Mouse (Mus musculus): ENCODE data around the gene Muc1. TPM values are rescaled to one million over a fixed set of nuclear protein-coding genes. Genes with fewer than 3 reads are reported as not detected.

Gene Muc1
- 0.87 TPM for polyA plus RNA-seq (2014; fragmentation: Illumina TruSeq; extraction: RNeasy Lipid Tissue Mini Kit (QIAGEN cat#74804); ENCODE audit: low read depth, low replicate concordance)

DNA sequence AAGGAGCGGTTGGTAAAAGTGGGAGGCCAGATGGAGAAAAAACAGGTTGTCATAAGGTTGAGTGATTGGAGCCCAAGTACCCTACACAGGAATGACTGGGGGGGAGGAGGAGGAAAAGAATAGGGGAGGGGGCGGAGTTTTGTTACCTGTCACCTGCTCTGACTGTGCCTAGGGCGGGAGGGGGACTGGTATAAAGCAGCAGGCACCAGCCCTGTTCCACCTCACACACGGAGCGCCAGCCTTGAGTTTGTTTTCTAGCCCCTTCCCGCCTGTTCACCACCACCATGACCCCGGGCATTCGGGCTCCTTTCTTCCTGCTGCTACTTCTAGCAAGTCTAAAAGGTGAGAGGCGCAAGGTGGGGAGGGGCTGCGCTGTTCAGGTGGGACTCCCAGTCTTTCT, at the start of gene Muc1:
Gene Muc1, plus strand, starts transcription at position 222 of the 400 bp plus-strand sequence.

DNA sequence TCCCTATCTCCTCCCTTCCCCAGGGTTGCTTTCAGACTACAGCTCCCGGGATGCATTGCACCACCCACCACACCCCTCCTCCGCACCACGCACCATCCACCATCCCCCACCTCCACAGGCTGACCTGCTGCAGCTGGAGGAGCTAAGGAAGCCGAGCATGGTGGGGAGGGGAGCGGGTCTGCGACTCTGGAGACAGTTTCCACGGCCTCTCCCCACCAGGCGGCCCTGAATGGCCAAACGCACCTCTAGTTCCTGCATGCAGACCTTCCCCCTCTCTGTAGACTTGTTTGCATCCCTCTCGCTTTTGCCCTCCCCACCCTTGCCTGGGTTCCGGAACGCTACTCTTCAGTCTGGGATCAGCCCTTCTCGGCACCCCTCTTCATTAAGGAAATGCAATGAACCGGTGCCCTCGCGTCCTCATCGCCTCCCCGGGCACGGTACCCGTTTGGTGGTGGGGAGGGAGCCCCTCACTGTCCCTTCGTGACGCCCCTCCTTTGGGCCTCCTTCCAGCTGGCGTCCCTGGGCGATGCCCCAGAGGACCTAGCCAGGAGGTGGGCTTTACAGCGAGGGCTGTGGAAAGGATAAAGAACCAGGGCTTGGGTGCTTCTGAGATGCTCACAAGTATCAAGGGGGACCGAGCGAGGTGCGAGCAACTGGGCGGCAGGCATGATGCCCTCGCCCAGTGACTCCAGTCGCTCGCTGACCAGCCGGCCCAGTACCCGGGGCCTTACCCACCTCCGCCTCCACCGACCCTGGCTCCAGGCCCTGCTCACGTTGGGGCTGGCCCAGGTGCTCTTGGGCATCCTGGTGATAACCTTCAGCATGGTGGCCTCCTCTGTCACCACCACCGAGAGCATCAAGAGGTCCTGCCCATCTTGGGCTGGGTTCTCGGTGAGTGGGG, 45.5 kb upstream of the Muc1 start, which contains the start of gene Fam189b:
Gene Fam189b, plus strand, starts transcription at position 86 of the 901 bp plus-strand sequence.

DNA sequence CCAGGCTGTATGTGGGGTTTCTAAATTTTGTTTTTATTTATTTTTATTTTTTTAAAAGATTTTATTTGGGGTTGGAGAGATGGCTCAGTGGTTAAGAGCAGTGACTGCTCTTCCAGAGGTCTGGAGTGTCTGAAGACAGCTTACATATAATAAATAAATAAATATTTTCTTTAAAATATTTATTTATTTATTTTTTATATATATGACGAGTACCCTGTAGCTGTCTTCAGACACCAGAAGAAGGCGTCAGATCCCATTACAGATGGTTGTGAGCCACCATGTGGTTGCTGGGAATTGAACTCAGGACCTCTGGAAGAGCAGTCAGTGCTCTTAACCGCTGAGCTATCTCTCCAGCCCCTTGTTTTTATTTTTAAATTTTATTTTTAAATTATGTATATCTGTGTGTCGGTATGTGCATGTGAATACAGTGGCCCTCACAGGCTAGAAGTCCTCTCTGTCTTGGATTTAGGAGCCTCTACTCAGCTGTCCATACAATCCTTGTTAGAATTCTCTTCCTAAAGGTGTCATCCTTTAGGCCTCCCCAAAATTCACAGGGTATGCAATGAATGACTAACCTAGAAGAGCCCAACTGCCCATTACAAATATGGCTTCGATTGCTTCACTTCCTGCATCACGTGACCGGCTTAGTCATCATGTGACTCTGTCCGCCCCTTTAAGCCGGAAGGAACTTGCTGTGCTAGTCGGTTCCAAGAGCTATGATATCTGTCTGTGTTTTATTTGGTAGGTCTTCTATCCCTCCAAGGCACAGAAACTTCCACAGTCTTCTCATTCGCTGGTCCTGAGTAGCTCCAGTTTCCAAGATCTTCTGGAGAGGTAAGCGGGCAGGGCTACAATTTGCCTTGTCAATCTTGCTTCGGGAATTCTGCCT, 26.4 kb upstream of the Muc1 start, which contains the start of gene Gba:
Gene Gba, plus strand, starts transcription at position 676 of the 889 bp plus-strand sequence.

DNA sequence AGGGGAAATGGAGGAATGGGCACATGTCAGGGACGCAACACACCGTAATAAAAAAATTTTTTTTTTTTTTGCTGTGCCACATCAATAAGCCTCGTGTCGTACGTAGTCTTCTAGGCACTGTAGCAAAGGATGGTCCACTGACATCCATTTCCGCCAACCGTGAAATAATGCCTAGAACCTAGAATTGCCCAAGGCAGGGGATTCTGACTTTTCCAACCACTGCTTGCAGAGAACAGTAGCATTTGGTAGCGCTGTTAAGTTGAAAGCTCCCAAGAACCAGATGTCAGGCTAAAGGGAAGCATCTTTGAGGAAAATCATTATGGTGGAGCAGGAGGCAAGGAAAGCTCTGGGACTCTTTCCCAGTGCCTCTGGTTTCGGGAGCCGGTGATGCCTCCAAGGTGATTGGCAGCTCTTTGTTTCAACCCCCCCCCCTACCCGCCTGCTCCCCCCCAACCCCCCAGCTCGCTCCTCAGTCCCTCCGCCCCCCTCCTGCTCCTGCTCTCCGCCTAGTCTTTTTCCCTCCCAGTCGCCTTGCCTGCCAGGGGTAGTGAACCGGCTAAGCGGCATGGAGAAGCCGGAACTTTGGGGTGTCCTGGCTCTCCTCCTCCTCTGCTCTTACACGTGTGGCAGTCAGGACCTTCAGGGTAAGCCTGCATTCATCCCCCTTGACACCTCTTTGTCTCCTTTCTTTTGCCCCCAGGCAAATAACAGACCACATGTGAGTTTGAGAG, 14.0 kb upstream of the Muc1 start, which contains the start of gene Thbs3:
Gene Thbs3, plus strand, starts transcription at position 500 of the 731 bp plus-strand sequence.

DNA sequence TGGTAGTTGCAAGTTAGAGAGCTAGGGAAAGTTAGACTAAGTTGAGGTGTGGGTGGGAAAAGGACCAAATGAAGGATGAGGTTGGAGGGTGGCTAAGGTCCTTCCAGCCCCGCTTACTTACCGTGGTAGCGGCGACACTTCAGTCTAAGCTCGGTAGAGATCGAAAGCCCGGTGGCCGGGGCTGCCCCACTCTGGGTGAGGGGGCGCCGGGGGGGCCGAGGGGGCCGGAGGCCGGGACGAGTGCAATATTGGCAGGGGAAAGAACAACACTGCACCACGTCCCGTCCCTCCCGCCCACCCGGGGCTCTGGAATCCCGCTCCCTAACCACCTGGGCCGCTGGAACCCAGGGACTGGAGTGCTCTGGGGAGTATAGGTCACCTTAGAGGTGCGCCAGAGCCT, 2.0 kb upstream of the Muc1 start, which contains the start of gene Mtx1:
Gene Mtx1, minus strand, starts transcription at position 189 of the 400 bp plus-strand sequence.

DNA sequence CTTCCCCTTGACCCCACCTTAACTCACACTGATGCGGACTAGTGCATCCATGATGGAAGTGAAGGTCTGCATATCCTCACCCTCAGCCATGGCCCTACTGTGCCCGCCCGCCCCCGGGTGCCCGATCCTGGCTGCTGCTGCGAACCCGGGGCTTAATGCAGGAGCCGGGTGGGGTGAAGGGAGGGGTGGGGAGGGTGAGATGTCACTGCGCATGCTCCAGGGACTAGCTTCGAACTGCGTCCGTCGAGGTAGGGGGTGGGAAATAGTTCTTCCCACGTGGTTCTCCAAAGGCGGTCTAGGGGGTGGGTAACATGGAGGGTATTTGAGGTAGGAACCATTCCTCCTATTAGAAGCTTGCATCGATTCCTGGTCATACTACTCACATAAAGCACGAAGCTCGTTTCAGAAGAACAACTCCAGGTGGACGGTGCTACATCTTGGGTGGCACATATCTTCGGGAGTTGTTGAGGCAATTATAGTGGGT, 16.9 kb downstream of the Muc1 start, which contains the start of gene Krtcap2:
Gene Krtcap2, plus strand, starts transcription at position 279 of the 484 bp plus-strand sequence.

DNA sequence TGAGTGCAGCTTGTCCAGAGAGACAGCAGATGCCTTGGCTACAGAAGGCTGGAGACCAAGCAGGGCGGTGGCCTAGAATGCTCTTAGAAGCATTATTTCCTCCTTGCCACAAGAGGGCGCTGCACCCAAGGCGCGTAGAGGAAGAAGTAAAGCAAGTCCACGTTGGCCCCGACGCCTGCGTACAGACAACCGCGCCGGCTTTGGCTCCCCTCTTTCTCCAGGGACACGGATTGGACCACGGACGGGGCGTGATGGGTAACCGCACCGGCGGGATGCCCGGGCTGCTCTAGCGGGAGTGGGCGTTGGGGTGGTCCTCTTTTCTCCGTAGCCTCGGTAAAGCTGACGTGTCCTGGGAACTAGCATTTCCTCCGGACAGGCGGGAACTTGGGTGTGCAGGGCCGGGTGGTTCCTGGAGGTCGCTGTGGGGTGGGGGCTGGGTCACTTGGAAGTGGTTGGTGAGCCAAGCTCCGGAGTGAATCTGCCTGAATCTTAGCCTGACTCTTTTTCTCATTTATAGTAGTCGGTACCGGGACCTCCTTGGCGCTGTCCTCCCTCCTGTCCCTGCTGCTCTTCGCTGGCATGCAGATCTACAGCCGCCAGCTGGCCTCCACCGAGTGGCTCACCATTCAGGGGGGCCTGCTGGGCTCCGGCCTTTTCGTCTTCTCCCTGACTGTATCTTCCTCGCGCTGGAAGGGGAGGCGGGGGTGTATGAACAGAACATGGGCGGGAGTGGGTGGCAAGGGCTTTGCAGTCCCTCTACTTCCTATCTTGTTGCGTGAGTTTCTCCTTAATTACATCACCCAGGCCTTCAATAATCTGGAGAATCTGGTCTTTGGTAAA, 17.6 kb downstream of the Muc1 start, which contains the start of gene Trim46:
Gene Trim46, minus strand, starts transcription at position 49 of the 840 bp plus-strand sequence.

DNA sequence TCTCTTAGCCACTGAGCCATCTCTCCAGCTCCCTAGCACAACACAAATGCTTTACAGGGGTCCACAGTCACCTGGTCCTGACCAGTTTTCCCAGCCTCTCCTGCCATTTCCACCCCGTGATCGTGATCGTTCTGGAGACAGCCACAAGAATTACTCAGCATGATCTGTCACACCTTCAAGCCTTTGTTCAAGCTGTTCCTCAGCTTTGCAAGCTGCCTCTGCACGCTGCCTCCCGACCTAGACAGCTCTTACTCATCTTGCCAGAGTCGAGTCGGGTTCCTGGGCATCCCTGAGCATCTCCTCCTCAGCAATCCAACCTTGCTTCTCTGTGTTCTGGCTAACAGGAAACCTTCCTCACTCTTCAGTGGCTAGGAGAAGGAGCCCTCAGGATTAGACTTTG, 30.2 kb downstream of the Muc1 start, which contains the start of gene Dpm3:
Gene Dpm3, plus strand, starts transcription at position 283 of the 400 bp plus-strand sequence.

DNA sequence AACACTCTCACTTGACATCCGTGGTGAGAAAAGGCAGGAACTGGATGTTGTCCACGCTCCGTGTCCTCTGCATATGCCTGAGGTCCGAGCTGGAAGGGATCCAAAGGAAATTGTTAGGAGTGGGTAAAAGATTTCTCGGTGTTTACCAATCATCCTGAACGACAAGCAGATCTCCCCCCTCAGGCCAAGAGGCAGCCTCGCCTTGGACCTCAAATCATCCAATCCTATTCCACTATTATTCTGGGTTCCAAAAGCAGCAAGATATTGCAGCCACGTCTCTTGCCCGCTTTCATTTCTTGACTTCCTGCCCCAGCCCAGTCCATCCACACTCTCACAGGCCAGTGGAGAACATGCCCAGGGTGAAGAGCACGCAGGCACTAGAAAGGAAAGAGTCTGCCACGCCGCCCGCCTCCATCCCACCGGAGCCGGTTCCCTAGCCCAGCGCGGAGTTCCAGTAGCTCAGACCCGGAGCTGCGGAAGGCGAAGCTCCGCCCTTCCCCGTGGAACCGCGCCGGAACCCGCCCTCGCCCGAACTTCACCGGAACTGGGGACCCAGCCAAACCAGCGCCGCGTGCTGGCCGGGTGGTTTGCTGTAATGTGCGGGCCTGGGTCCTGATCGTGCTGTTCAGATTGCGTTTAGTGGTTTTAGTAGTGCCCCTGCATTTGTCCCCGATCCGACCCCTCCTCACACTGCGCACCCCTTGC, 41.3 kb downstream of the Muc1 start, which contains the start of gene Slc50a1:
Gene Slc50a1, minus strand, starts transcription at position 520 of the 705 bp plus-strand sequence.

DNA sequence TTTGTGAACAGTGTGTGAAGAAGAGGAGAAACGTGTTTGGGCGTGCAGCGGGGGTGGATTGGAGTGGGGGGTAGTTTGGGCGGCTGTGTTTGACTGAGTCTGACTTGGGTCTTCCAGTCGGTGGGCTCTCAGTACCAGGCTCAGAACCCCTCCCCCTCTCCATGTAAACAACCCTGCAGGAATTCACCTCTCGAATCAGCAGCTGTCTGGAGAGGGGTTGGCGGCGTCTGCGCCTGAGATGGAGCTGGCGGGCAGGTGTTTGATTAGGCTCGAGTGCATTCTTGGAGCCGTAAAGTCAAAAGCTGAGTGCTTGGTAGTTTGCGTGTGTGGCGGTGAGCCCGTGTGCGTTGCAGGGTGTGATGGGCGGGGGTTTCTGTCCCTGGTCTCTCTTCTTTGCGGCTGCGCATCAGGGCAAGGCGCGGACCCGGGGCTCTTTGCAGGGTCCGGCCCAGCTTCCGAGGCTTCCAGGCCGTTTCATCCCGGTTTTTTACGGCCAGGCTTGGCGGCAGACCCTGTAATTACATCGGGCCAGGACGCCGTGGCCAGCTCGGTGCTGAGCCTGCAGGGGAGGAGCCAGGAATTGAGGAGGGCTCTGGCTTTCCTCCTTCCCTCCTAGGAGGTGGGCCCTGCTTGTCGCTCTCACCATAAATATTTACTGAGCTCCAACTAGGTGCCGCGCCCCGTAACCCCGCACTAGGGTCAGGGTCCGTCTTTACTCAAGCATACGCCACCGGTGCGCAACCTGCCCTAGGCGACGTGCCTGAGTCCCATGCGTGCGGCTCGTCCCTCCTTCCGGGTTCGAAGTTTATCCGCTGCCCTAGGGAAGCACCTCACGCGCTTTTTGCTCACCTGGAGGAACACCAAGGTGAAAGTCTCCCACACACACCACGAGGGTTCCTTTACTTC, 52.0 kb downstream of the Muc1 start, which contains the start of gene Efna1:
Gene Efna1, minus strand, starts transcription at position 537 of the 906 bp plus-strand sequence.

Other genes with a start within 250 kb of the Muc1 start
- 1.8 TPM for gene Rusc1, start 135.7 kb upstream of the Muc1 start, polyA plus RNA-seq (2014; fragmentation: Illumina TruSeq; extraction: RNeasy Lipid Tissue Mini Kit (QIAGEN cat#74804); ENCODE audit: low read depth, low replicate concordance)
- not detected for gene Gm43738, start 128.0 kb upstream of the Muc1 start, polyA plus RNA-seq (2014; fragmentation: Illumina TruSeq; extraction: RNeasy Lipid Tissue Mini Kit (QIAGEN cat#74804); ENCODE audit: low read depth, low replicate concordance)
- 96.2 TPM for gene Fdps, start 127.1 kb upstream of the Muc1 start, polyA plus RNA-seq (2014; fragmentation: Illumina TruSeq; extraction: RNeasy Lipid Tissue Mini Kit (QIAGEN cat#74804); ENCODE audit: low read depth, low replicate concordance)
- gene Pklr, start 92.9 kb upstream of the Muc1 start, polyA plus RNA-seq (2014; fragmentation: Illumina TruSeq; extraction: RNeasy Lipid Tissue Mini Kit (QIAGEN cat#74804); ENCODE audit: low read depth, low replicate concordance): 35.7 TPM
- gene Hcn3, start 68.9 kb upstream of the Muc1 start, polyA plus RNA-seq (2014; fragmentation: Illumina TruSeq; extraction: RNeasy Lipid Tissue Mini Kit (QIAGEN cat#74804); ENCODE audit: low read depth, low replicate concordance): not detected
- gene Clk2, start 64.3 kb upstream of the Muc1 start, polyA plus RNA-seq (2014; fragmentation: Illumina TruSeq; extraction: RNeasy Lipid Tissue Mini Kit (QIAGEN cat#74804); ENCODE audit: low read depth, low replicate concordance): 8.1 TPM
- gene Scamp3, start 51.6 kb upstream of the Muc1 start, polyA plus RNA-seq (2014; fragmentation: Illumina TruSeq; extraction: RNeasy Lipid Tissue Mini Kit (QIAGEN cat#74804); ENCODE audit: low read depth, low replicate concordance): 9.4 TPM
- gene Fam189b, start 45.9 kb upstream of the Muc1 start, polyA plus RNA-seq (2014; fragmentation: Illumina TruSeq; extraction: RNeasy Lipid Tissue Mini Kit (QIAGEN cat#74804); ENCODE audit: low read depth, low replicate concordance): not detected
- gene Gba, start 26.1 kb upstream of the Muc1 start, polyA plus RNA-seq (2014; fragmentation: Illumina TruSeq; extraction: RNeasy Lipid Tissue Mini Kit (QIAGEN cat#74804); ENCODE audit: low read depth, low replicate concordance): 10.3 TPM
- gene Thbs3, start 13.9 kb upstream of the Muc1 start, polyA plus RNA-seq (2014; fragmentation: Illumina TruSeq; extraction: RNeasy Lipid Tissue Mini Kit (QIAGEN cat#74804); ENCODE audit: low read depth, low replicate concordance): not detected
- gene Mtx1, start 2.0 kb upstream of the Muc1 start, polyA plus RNA-seq (2014; fragmentation: Illumina TruSeq; extraction: RNeasy Lipid Tissue Mini Kit (QIAGEN cat#74804); ENCODE audit: low read depth, low replicate concordance): 32.9 TPM
- 38.0 TPM for gene Krtcap2, start 16.9 kb downstream of the Muc1 start, polyA plus RNA-seq (2014; fragmentation: Illumina TruSeq; extraction: RNeasy Lipid Tissue Mini Kit (QIAGEN cat#74804); ENCODE audit: low read depth, low replicate concordance)
- not detected for gene Trim46, start 17.3 kb downstream of the Muc1 start, polyA plus RNA-seq (2014; fragmentation: Illumina TruSeq; extraction: RNeasy Lipid Tissue Mini Kit (QIAGEN cat#74804); ENCODE audit: low read depth, low replicate concordance)
- not detected for gene Dpm3, start 30.3 kb downstream of the Muc1 start, polyA plus RNA-seq (2014; fragmentation: Illumina TruSeq; extraction: RNeasy Lipid Tissue Mini Kit (QIAGEN cat#74804); ENCODE audit: low read depth, low replicate concordance)
- 5.9 TPM for gene Slc50a1, start 41.5 kb downstream of the Muc1 start, polyA plus RNA-seq (2014; fragmentation: Illumina TruSeq; extraction: RNeasy Lipid Tissue Mini Kit (QIAGEN cat#74804); ENCODE audit: low read depth, low replicate concordance)
- gene Efna1, start 52.1 kb downstream of the Muc1 start, polyA plus RNA-seq (2014; fragmentation: Illumina TruSeq; extraction: RNeasy Lipid Tissue Mini Kit (QIAGEN cat#74804); ENCODE audit: low read depth, low replicate concordance): 11.2 TPM
- gene Efna3, start 93.9 kb downstream of the Muc1 start, polyA plus RNA-seq (2014; fragmentation: Illumina TruSeq; extraction: RNeasy Lipid Tissue Mini Kit (QIAGEN cat#74804); ENCODE audit: low read depth, low replicate concordance): not detected
- gene Efna4, start 109.0 kb downstream of the Muc1 start, polyA plus RNA-seq (2014; fragmentation: Illumina TruSeq; extraction: RNeasy Lipid Tissue Mini Kit (QIAGEN cat#74804); ENCODE audit: low read depth, low replicate concordance): not detected
- 0.74 TPM for gene Adam15, start 120.9 kb downstream of the Muc1 start, polyA plus RNA-seq (2014; fragmentation: Illumina TruSeq; extraction: RNeasy Lipid Tissue Mini Kit (QIAGEN cat#74804); ENCODE audit: low read depth, low replicate concordance)
- gene Dcst2, start 132.9 kb downstream of the Muc1 start, polyA plus RNA-seq (2014; fragmentation: Illumina TruSeq; extraction: RNeasy Lipid Tissue Mini Kit (QIAGEN cat#74804); ENCODE audit: low read depth, low replicate concordance): not detected
- not detected for gene Dcst1, start 136.2 kb downstream of the Muc1 start, polyA plus RNA-seq (2014; fragmentation: Illumina TruSeq; extraction: RNeasy Lipid Tissue Mini Kit (QIAGEN cat#74804); ENCODE audit: low read depth, low replicate concordance)
- gene Zbtb7b, start 165.7 kb downstream of the Muc1 start, polyA plus RNA-seq (2014; fragmentation: Illumina TruSeq; extraction: RNeasy Lipid Tissue Mini Kit (QIAGEN cat#74804); ENCODE audit: low read depth, low replicate concordance): 6.9 TPM
- 1.6 TPM for gene Lenep, start 173.7 kb downstream of the Muc1 start, polyA plus RNA-seq (2014; fragmentation: Illumina TruSeq; extraction: RNeasy Lipid Tissue Mini Kit (QIAGEN cat#74804); ENCODE audit: low read depth, low replicate concordance)
- gene Flad1, start 182.8 kb downstream of the Muc1 start, polyA plus RNA-seq (2014; fragmentation: Illumina TruSeq; extraction: RNeasy Lipid Tissue Mini Kit (QIAGEN cat#74804); ENCODE audit: low read depth, low replicate concordance): 3.2 TPM
- gene Cks1b, start 189.3 kb downstream of the Muc1 start, polyA plus RNA-seq (2014; fragmentation: Illumina TruSeq; extraction: RNeasy Lipid Tissue Mini Kit (QIAGEN cat#74804); ENCODE audit: low read depth, low replicate concordance): 3.3 TPM
- gene Shc1, start 189.4 kb downstream of the Muc1 start, polyA plus RNA-seq (2014; fragmentation: Illumina TruSeq; extraction: RNeasy Lipid Tissue Mini Kit (QIAGEN cat#74804); ENCODE audit: low read depth, low replicate concordance): 21.4 TPM
- gene Pygo2, start 201.2 kb downstream of the Muc1 start, polyA plus RNA-seq (2014; fragmentation: Illumina TruSeq; extraction: RNeasy Lipid Tissue Mini Kit (QIAGEN cat#74804); ENCODE audit: low read depth, low replicate concordance): 6.0 TPM
- 2.6 TPM for gene Pbxip1, start 207.6 kb downstream of the Muc1 start, polyA plus RNA-seq (2014; fragmentation: Illumina TruSeq; extraction: RNeasy Lipid Tissue Mini Kit (QIAGEN cat#74804); ENCODE audit: low read depth, low replicate concordance)
- gene Pmvk, start 225.5 kb downstream of the Muc1 start, polyA plus RNA-seq (2014; fragmentation: Illumina TruSeq; extraction: RNeasy Lipid Tissue Mini Kit (QIAGEN cat#74804); ENCODE audit: low read depth, low replicate concordance): 8.8 TPM